Mouse (Mus musculus): ENCODE results near the gene Setd3. TPM values are rescaled to one million over a fixed set of nuclear protein-coding genes. Genes with fewer than 3 reads are reported as not detected.

Setd3 gene
- total RNA-seq, 2 experiments from 2014 or later, result 100 to 106 TPM

DNA sequence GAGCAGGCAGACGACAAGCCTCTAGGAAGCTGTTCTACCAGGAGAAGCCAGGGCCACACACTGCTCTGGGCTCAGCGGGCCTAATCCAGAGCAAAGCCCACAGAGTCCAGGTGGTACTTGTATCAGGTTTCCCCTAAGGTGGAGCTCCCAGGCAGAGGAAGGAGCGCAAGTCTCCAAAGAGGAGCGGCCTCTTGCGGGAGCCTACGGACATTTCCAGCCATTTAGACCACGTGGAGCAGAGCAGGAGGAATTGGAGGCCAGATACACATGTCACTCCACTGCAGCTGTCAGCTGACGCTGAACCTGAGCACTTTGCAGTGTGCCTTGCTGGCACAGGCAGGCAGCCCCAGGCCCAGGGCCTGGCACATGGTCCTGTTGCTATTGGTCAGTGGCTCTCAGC, 36.0 kb upstream of the Setd3 start:
- peak overlapping the region; percentile 69 for H3K27ac ChIP-seq
- intact Hi-C loops (cut with DNase I), result no loop called here
- peak; percentile 25; the same call in 1 of the 2 replicates for TF ChIP-seq CTCF (IDR thresholded peaks at IDR 0.05)
- H3K4me3 ChIP-seq, result no peak overlapping the region
- peak; percentile 74 for DNase-seq

DNA sequence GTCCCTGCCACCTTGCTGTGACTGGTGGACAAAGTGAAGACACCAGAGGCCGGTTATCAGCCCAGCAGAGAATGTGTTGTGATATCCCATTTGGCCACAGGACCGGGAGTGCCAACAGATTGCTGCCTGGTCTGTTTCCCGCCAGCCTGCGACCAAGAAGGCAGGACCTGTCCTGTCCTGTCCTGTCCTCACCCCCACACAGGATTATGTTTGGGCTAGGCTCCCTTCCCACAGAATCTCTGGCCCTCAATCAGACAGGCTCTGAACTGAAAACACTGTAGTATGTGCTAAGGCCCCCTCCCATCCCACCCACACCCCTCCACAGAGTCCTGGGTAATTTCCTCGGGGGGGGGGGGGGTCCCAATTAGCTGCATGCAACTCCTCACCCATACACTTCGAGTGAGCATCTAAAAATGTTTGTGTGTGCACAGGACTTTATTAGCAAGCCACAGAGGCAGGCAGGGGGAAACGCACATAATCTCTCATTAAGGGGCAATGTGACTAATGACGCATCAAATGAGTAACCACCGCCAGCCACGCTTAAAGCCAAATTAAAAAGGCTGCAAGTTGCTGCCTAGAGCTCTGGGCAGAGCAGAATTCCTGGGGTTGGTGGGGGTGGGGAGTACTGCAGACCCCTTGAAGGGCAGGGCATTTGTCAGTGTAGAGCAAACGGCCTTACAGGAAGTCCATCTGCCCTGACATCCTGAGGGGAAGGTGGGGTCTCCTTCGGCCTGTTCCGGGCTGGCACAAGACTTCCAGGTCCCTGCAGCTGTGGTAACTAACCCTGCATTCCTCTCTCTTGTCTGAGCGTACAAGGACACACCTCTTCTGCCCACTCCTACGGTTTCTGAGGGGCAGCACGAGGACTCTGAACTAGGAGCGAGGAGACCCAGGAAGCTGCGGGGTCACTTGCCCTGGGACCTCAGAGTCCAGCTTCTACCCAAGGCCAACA, 34.3 kb upstream of the Setd3 start:
- intact Hi-C loops (cut with DNase I), result no loop called here
- H3K4me3 ChIP-seq, result no peak overlapping the region
- no peak overlapping the region; the same call in 1 of the 2 replicates for H3K27ac ChIP-seq
- TF ChIP-seq CTCF (IDR thresholded peaks at IDR 0.05), result no peak
- DNase-seq, result no peak

DNA sequence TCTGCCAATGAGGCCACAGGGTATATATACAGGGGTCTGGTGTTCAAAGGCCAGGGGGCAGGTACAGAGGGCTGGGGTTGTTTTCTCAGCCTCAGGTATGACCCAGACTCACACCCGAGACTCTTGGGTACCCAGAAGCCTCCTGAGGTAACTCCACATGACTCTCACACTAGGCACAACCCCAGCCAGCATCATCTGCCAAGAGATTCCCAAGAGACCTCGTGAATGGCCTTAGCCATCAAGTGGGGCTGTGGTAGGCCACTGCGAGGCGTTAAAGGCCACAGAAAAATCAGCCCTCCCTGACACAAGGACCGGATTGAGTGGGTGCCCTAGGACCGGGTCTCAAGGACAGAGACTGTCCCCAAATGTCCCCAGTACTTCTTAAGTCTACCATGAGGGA, 33.4 kb upstream of the Setd3 start:
- TF ChIP-seq CTCF (IDR thresholded peaks at IDR 0.05), result no peak
- DNase-seq, result no peak
- H3K4me3 ChIP-seq, result no peak overlapping the region
- intact Hi-C loops (cut with DNase I), result no loop called here
- H3K27ac ChIP-seq, result no peak overlapping the region

DNA sequence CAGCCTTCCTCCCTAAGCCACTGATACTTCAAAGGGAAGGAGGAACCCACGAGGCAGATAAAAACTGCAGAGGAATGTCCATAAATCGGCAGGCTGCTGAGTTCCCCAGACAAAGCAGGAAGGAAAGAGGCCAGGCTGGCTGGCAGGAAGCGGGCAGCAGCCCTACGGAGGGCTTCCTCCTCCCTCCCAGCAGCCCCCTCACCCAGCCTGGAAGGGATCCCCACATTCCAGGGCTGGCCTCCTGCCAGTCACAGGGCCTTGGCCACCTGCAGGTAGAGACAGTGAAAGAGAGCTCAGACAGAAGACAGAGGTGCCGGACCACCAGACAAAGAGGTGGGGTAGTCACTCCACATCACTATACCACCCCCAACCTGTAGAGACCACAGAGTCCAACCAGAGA, 33.0 kb upstream of the Setd3 start:
- intact Hi-C loops (cut with DNase I), result no loop called here
- Histone ChIP-seq H3K27ac (no peak overlapping the region), H3K4me3 (no peak overlapping the region)
- TF ChIP-seq CTCF (IDR thresholded peaks at IDR 0.05), result no peak
- DNase-seq, result peak; percentile 8

DNA sequence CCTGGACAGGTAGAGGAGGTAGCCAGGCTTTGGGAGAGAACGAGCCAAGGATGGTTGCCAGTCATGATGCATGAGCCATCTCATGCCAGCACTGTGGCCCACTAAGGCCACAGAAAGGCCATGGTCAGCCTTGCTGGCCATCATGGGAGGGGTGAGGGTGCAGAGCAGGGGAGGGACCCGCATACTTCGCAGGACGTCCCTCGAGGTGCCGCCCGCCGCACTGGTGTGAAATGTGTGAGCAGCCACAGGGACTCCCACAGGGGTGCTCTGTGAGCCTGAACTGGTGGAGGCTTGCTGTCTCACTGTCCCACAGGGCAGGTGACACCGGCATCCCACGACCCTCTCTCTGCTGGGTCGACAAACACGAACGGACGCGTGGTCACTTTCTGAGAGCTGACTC, 31.5 kb upstream of the Setd3 start:
- Histone ChIP-seq H3K4me3 (no peak overlapping the region), H3K27ac (no peak overlapping the region)
- intact Hi-C loops (cut with DNase I), result no loop called here
- no peak for TF ChIP-seq CTCF (IDR thresholded peaks at IDR 0.05)
- no peak for DNase-seq

DNA sequence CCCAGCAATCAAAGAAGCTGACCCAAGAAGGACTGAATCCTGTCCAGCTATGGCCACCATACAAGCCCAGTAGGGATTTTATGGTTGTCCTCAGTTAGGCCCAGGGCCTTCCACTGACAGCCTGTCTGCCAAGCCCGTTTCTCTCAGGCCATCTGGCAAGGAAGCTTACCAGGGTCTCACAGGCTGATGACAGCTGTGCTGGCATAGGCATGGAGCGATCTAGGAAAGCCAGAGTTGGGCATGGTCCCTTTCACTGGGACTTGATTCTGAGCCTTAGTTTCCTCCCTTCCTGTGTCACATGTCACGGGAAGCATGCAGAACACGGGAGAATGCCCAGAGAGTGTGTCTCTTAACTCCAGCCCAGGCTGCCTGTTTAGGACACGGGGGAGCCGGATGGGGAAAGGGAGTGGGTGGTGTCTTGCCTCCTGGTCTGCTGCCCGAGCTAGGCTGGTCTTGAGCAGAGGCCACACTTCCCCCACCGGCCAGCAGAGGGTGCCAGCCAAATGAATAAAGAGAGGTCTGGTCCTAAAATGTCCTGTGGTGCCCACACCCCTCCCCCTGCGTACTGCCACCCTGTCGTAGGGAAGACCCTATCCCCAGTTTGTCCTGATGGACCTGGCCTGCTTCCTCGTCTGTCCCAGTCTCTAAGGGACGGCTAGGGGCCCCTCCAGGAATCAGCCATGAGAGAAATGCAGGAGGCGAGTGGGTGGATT, 29.8 kb upstream of the Setd3 start:
- DNase-seq, result peak; percentile 85
- TF ChIP-seq CTCF (IDR thresholded peaks at IDR 0.05), result peak; percentile 86
- H3K4me3 ChIP-seq, result no peak overlapping the region
- intact Hi-C loops (cut with DNase I), result loop anchor here (1.0 to 5.0 kb wide), 2 partner anchors 84 to 283 kb away; no protein-coding TSS in a partner anchor
- no peak overlapping the region for H3K27ac ChIP-seq

DNA sequence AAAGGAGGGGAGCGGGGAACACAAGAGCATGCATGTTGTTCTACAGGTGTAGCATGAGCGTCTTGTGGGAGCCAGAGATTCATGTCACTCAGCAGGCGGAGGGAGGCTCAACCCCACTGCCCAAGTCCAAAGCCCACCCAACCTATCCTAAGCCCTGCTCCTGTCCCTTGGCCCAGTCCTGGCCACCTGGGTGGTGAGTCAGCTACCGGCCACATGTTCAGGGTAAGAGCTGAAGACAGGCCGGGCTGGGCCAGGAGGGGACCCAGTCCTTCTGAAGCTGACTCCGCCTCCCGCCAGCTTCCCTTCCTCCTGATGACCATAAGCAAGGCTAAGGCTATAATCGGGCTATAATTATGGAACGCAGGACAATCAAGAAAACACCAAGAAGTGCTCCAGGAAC, 29.1 kb upstream of the Setd3 start:
- no peak overlapping the region for H3K4me3 ChIP-seq
- no peak for TF ChIP-seq CTCF (IDR thresholded peaks at IDR 0.05)
- H3K27ac ChIP-seq, result no peak overlapping the region
- intact Hi-C loops (cut with DNase I), result loop anchor here (5.0 kb wide), 1 partner anchor 284 kb away; no protein-coding TSS in a partner anchor
- DNase-seq, result peak; percentile 27

DNA sequence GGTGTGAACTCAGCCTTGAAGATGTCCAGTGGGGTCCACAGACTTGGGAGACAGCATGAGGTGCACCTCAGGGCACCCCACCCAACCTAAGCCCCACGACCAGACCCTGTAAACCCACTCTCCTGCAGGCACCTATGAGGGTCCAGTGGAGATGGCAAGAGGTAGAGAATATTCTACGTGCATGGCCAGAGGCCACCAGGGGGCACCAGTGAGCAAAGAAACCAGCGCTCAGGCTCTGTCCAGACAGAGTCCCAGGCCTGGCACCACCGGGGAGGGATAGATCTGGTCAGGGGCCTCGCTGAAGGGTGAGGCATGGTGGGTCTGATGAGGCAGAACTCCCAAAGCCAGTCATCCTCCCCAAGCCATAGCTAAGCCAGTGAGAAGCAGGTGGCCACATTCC, 27.5 kb upstream of the Setd3 start:
- H3K4me3 ChIP-seq, result no peak overlapping the region
- intact Hi-C loops (cut with DNase I), result loop anchor here (5.0 kb wide), 1 partner anchor 286 kb away; no protein-coding TSS in a partner anchor
- DNase-seq, result peak; percentile 85

DNA sequence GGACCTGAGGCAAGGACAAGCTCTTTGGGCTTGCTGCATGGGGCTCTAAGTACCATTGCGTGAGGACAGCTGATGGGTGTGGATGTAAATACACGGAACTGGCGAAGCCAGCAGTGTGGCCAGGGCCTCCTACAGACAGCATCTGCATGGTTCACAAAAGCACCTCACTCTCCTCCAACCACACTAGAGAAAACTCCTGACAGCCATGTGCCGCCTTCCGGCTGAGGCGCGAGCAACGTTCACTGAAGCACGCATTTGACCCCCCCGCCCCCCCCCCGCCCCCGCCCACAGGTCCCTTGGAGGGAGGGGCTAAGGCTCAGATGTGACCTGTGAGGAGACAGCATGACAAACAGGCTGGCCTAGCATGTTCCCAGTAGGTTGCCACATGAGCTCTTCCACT, 25.9 kb upstream of the Setd3 start:
- no peak for DNase-seq
- Histone ChIP-seq H3K4me3 (no peak overlapping the region), H3K27ac (no peak overlapping the region; the same call in 1 of the 2 replicates)
- intact Hi-C loops (cut with DNase I), result loop anchor here (5.0 kb wide), 1 partner anchor 287 kb away; no protein-coding TSS in a partner anchor
- no peak for TF ChIP-seq CTCF (IDR thresholded peaks at IDR 0.05)

More for the DNA sequence above, 27.5 kb upstream of the Setd3 start:
- peak; percentile 91 for TF ChIP-seq CTCF (IDR thresholded peaks at IDR 0.05)
- no peak overlapping the region for H3K27ac ChIP-seq

DNA sequence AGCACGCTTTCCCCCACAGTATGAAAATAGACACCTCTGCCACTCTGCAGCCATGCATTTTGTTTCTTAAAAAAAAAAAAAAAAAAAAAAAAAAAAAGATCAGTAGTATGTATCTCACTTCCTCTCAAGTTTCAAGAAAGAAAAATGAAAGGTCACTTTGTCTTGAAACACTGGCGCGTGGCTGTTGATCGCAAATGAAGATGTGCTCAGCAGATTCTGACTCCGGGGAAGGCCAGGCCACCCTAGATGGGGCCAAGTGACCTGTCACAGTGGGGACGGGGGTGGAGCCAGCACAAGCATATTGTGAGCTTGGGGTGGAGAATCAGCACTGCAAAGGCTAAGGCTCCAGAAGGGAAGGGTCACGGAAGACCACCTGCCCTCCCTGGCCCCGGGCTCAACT, 24.8 kb upstream of the Setd3 start:
- intact Hi-C loops (cut with DNase I), result no loop called here
- peak; percentile 58 for DNase-seq
- TF ChIP-seq CTCF (IDR thresholded peaks at IDR 0.05), result no peak

DNA sequence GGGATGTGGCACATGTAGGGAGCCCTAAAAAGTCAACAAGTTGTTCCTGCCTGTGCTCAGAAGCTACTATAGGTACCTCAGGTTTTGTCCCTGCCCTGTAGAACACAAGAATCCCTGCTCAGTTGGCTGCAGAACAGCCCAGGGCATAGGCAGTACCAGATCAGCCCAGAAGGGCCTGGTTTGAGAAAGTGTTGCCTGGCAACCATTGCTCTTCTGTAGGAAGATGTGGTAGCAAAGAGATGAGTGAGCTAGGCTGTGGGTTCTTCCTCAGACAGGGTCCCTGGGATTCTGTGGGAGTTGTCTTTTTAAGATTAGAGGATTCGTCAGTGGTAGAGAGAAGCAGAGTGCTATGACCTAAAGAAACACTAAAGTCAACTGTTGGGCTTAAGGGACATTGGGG, 21.0 kb upstream of the Setd3 start:
- no peak for TF ChIP-seq CTCF (IDR thresholded peaks at IDR 0.05)
- H3K4me3 ChIP-seq, result no peak overlapping the region
- intact Hi-C loops (cut with DNase I), result no loop called here
- H3K27ac ChIP-seq, result no peak overlapping the region
- DNase-seq, result peak; percentile 2

More for the DNA sequence above, 24.8 kb upstream of the Setd3 start:
- Histone ChIP-seq H3K27ac (peak overlapping the region; percentile 63), H3K4me3 (no peak overlapping the region)

DNA sequence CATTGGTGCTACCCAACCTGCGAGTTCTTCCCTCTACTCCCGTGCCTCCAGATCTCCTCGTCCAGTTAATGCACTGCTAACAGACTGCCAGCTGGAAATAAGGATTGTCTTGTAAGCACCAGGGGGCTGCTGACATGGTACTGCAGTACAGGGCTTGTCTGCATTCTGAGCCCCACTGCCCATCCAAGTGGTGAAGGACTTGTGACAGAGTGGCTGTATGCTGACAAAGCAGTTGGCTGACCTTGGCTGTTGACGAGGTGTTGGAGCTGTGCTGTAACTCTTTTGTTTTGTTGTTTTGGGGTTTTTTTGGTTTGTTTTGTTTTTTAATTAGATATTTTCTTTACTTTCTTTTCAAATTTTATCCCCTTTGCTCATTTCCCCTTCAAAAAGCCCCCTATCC, 19.3 kb upstream of the Setd3 start:
- DNase-seq, result peak; percentile 16
- Histone ChIP-seq H3K4me3 (no peak overlapping the region), H3K27ac (no peak overlapping the region)
- intact Hi-C loops (cut with DNase I), result no loop called here
- no peak for TF ChIP-seq CTCF (IDR thresholded peaks at IDR 0.05)

DNA sequence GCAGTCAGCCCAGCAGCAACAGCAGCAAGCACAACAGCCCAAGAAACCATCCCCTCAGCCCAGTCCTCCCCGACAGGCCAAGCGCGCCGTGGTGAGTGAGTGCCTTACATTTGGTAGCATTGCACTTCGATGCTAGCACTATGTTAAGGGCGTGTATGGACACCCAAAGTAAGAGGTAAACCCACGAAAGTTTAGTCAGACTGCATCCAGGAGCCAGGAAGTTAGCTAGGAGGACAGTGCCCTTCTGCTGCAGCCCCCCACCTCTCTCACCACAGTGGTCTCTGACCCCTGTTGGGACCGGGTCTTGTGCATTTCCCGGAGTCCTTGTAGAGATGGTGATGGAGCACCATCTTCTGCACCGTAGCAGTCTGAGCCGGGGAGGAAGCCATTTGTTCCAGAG, 16.6 kb upstream of the Setd3 start:
- H3K27ac ChIP-seq, result no peak overlapping the region
- intact Hi-C loops (cut with DNase I), result no loop called here
- no peak for TF ChIP-seq CTCF (IDR thresholded peaks at IDR 0.05)
- H3K4me3 ChIP-seq, result no peak overlapping the region
- DNase-seq, result peak; percentile 8
